Mouse (Mus musculus) C2C12 (cell line): ENCODE data around the gene Rita1. TPM values are rescaled to one million over a fixed set of nuclear protein-coding genes. Genes with fewer than 3 reads are reported as not detected.

Source experiments
- H3K27me3 ChIP-seq: one replicate; pipeline ENCODE4 v1.6.1; 2011; ENCODE audit not compliant: control insufficient read depth, insufficient read depth, insufficient read length
- H3K36me3 ChIP-seq: one replicate; pipeline ENCODE4 v1.6.1; 2011; ENCODE audit not compliant: control insufficient read depth, insufficient read depth
- H3K4me3 ChIP-seq: one replicate; pipeline ENCODE4 v1.5.1; 2011; ENCODE audit warnings: mild to moderate bottlenecking, control low read depth; ENCODE audit not compliant: poor library complexity, insufficient read depth, severe bottlenecking
- H3K79me2 ChIP-seq: one replicate; pipeline ENCODE4 v1.6.1; 2011; ENCODE audit not compliant: control insufficient read depth, insufficient read depth
- H3K79me3 ChIP-seq: one replicate; pipeline ENCODE4 v1.6.1; 2011; ENCODE audit warnings: low read depth, control low read depth
- H3ac ChIP-seq: one replicate; pipeline ENCODE3; 2011; ENCODE audit warnings: low read depth; ENCODE audit not compliant: control insufficient read depth, insufficient read length
- CEBPB ChIP-seq: IDR thresholded peaks from one replicate; pipeline ENCODE4 v1.6.1; 2011; ENCODE audit warnings: low read depth, mild to moderate bottlenecking, control low read depth, moderate library complexity
- CTCF ChIP-seq: IDR thresholded peaks from one replicate; pipeline ENCODE4 v1.5.1; 2011; ENCODE audit not compliant: control insufficient read depth, insufficient read depth, insufficient read length
- FOSL1 ChIP-seq: IDR thresholded peaks from one replicate; pipeline ENCODE4 v1.8.0; 2011; ENCODE audit warnings: mild to moderate bottlenecking, low read length; ENCODE audit not compliant: poor library complexity, insufficient read depth, severe bottlenecking
- MAX ChIP-seq: IDR thresholded peaks from one replicate; pipeline ENCODE4 v1.6.1; 2011; ENCODE audit warnings: mild to moderate bottlenecking, control low read depth
- MYOD1 ChIP-seq: IDR thresholded peaks from one replicate; pipeline ENCODE4 v1.6.1; 2011; ENCODE audit warnings: low read depth; ENCODE audit not compliant: control insufficient read depth, insufficient read length
- MYOG ChIP-seq: IDR thresholded peaks from one replicate; pipeline ENCODE4 v1.6.1; 2011; ENCODE audit not compliant: control insufficient read depth, insufficient read length; ENCODE audit errors: extremely low read depth
- USF1 ChIP-seq: IDR thresholded peaks from one replicate; pipeline ENCODE4 v1.6.1; 2011; ENCODE audit warnings: low read depth, mild to moderate bottlenecking, control low read depth, moderate library complexity
- polyA plus RNA-seq: library from polyadenylated mRNA; unstranded; fragments of >200 nt; fragmentation: generic; extraction: Trizol; gene quantifications from one replicate; pipeline ENCODE4 v1.2.1, GENCODE M21; 2012; ENCODE audit warnings: missing spikeins

Rita1 gene
- polyA plus RNA-seq, 1 experiment = 17.2 TPM

DNA sequence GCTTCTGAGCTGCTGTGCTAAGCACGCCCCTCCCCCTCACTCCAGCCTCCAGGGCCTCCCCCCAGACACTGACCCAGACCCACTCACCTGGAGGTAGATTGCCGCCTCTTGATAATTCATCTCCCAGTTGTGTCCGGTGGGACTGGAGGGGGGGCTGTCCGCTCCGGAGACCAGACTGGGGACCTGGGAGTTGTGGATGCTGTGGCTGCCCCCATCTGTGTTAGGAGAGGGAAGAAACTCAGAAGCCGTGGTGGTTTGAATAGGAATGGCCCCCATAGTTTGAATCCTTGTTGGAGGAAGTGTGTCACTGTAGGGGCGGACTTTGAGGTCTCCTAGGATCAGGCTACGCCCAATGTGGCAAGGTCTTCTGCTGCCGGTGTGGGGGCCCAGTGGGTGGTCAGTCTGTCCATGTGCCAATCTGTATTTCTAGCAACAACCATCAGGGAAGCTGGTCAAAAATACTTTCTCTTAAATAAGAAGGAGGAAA lies 52.2 kb downstream of the Rita1 start:
- peaks cover 49% of the 10 kb centered on the region for H3K79me3 ChIP-seq
- H3K4me3 ChIP-seq = peak overlapping the region; percentile 53
- TF ChIP-seq USF1 (no peak), MYOD1 (no peak), CTCF (no peak), MAX (peak; percentile 60)
- peak overlapping the region; percentile 88 for H3ac ChIP-seq
- H3K36me3 ChIP-seq = peaks cover 35% of the 10 kb centered on the region
- H3K27me3 ChIP-seq = no peaks in the 10 kb centered on the region
- peaks cover 66% of the 10 kb centered on the region for H3K79me2 ChIP-seq

DNA sequence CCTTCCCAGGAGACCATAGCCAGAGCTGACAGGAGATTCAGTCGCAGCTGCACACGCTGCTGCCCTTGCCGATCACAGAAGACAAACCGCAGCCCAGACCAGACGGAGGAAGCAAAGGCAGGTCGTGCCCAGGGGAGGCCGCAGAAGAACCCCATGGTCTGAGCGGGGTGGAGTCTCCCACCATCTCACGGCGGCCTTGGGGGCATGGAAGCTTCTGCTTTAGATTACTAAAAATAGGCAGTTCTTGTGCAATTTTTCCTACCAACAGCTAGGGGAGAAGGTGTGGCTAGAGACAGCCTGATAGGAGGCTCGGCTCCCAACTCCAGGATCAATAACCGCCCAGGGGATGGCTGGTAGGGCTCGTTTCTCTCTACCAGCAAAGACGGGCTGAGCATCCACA lies 53.6 kb downstream of the Rita1 start:
- Histone ChIP-seq H3K36me3 (peaks cover 47% of the 10 kb centered on the region), H3K79me3 (peaks cover 44% of the 10 kb centered on the region), H3K79me2 (peaks cover 57% of the 10 kb centered on the region), H3K4me3 (peak overlapping the region; percentile 53), H3K27me3 (no peaks in the 10 kb centered on the region), H3ac (peak overlapping the region; percentile 77)
- no peak for TF ChIP-seq CTCF
- no peak for TF ChIP-seq MYOG
- TF ChIP-seq MYOD1 = no peak
- TF ChIP-seq MAX = no peak
- TF ChIP-seq CEBPB = peak; percentile 26
- TF ChIP-seq FOSL1 = no peak
- TF ChIP-seq USF1 = no peak

DNA sequence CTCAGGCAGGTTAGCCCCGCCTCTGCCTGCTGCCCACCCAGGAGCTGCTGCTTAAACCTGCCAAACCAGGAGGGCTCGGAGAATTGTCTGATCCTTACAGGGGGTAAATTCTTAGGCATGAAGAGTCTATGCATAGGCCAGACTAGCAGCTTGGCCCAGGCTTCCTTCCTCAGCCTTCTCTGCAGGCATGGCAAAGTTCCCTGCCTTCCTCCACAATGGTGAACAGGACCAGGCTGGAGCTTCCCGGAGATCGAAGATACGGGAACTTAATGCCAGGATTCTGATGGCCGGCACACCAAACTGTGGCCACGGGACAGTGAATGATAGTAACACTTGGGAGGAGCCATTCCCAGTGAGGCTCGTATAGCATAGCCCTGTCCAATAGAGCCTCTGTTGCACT lies 54.3 kb downstream of the Rita1 start:
- Histone ChIP-seq H3K4me3 (no peak overlapping the region), H3K79me2 (peaks cover 53% of the 10 kb centered on the region), H3K36me3 (peaks cover 54% of the 10 kb centered on the region), H3K79me3 (peaks cover 43% of the 10 kb centered on the region), H3ac (no peak overlapping the region), H3K27me3 (no peaks in the 10 kb centered on the region)
- TF ChIP-seq FOSL1 = no peak
- TF ChIP-seq CTCF = no peak
- no peak for TF ChIP-seq USF1
- no peak for TF ChIP-seq MYOD1
- no peak for TF ChIP-seq MAX
- TF ChIP-seq MYOG = no peak
- no peak for TF ChIP-seq CEBPB

DNA sequence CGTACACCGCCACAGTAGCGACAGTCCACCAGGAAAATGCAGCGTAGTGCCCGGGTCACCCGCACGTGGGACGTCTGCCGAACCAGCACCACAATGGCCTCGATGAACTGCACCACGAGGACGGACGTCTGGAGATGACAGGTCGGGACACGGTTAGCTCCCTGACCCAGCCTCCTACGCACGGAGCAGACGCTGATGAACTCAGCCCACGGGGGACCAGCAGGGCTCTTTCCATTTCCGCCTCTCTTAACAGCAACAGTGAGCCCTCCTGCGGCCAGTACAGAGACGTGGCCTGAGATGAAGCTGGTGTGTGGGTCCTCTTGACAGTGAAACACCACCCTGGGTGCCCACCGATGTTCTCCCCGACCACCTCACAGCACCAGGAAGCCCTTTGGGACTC lies 56.5 kb downstream of the Rita1 start:
- no peak for TF ChIP-seq CEBPB
- TF ChIP-seq MYOG = no peak
- no peak for TF ChIP-seq MYOD1
- TF ChIP-seq MAX = no peak
- TF ChIP-seq USF1 = no peak
- TF ChIP-seq CTCF = no peak
- TF ChIP-seq FOSL1 = no peak
- H3K79me3 ChIP-seq = peaks cover 32% of the 10 kb centered on the region
- no peak overlapping the region for H3ac ChIP-seq
- H3K36me3 ChIP-seq = peaks cover 75% of the 10 kb centered on the region
- no peak overlapping the region for H3K4me3 ChIP-seq
- H3K79me2 ChIP-seq = peaks cover 39% of the 10 kb centered on the region
- H3K27me3 ChIP-seq = no peaks in the 10 kb centered on the region

DNA sequence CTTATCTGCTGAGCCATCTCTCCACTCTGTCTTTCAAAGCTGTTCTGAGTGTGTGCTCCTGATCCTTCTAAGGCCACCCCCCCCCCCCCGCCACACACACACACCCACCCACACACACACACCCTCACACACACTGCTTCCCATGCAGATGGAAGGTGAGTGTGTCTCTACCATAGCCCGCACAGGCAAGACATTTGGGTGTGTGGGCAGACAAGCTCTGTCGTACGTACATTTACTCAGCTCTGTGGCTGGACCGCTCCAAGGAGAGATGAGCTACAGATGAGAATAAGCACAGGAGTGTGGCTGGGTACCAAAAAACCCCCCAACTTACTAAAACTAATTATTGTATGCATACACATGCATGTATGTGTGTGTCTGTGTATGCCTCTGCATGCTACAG lies 61.7 kb downstream of the Rita1 start:
- TF ChIP-seq USF1 (no peak), CTCF (no peak), FOSL1 (no peak), MYOG (no peak), MYOD1 (no peak), MAX (no peak), CEBPB (no peak)
- no peak overlapping the region for H3ac ChIP-seq
- no peaks in the 10 kb centered on the region for H3K79me2 ChIP-seq
- no peaks in the 10 kb centered on the region for H3K79me3 ChIP-seq
- H3K27me3 ChIP-seq = no peaks in the 10 kb centered on the region
- H3K36me3 ChIP-seq = peaks cover 74% of the 10 kb centered on the region
- no peak overlapping the region for H3K4me3 ChIP-seq

DNA sequence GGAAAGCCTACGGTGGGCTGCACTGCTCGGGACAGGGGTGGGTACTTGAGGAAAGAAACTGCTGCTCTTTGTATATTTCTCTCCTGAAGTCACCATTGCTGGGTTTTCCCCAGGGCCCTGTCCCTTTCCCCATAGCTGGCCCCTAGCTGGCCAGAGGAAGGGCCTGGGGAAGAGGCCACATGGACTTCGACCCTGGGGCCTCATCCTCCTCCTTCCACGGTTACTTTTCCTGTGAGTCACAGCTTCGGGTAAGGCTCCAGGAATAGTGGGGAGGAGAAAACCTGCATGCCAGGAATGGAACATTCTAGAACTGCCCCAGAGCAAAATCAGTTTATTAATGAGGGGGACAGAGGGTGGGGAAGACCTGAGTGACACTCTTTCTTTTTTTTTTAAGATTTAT lies 62.3 kb downstream of the Rita1 start:
- Histone ChIP-seq H3K36me3 (peaks cover 70% of the 10 kb centered on the region), H3ac (no peak overlapping the region), H3K4me3 (no peak overlapping the region), H3K27me3 (no peaks in the 10 kb centered on the region), H3K79me3 (no peaks in the 10 kb centered on the region), H3K79me2 (no peaks in the 10 kb centered on the region)
- TF ChIP-seq CTCF = no peak
